Mouse (Mus musculus) lung, embryonic 15.5 days (tissue): ENCODE measurements around the gene Pafah1b3. TPM values are rescaled to one million over a fixed set of nuclear protein-coding genes. Genes with fewer than 3 reads are reported as not detected.
"Not testable (repeated sequence)": the region's sequence is repeated elsewhere in the genome, so short reads cannot be mapped to it uniquely, and the experiment has no call there.

ENCODE experiments used
- ATAC-seq: fragments of 200-750 bp; cut with Nextera tagmentation; 2 replicates; pipeline ENCODE4 v1.8.0; 2017; ENCODE audit warnings: moderate number of reproducible peaks, borderline replicate concordance; ENCODE audit not compliant: low FRiP score, low TSS enrichment; ENCODE audit errors: extremely low read depth
- H3K27ac ChIP-seq: fragments of 300-500 bp; sonication (generic); 2 replicates; pipeline ENCODE4 v1.5.1; 2015; ENCODE audit warnings: moderate library complexity, mild to moderate bottlenecking, inconsistent platforms
- H3K27me3 ChIP-seq: fragments of 300-500 bp; sonication (generic); 2 replicates; pipeline ENCODE4 v1.6.1; 2015; ENCODE audit warnings: inconsistent platforms
- H3K36me3 ChIP-seq: fragments of 300-500 bp; sonication (generic); 2 replicates; pipeline ENCODE4 v1.6.1; 2015; ENCODE audit warnings: inconsistent platforms
- H3K4me1 ChIP-seq: fragments of 300-500 bp; sonication (generic); 2 replicates; pipeline ENCODE4 v1.6.1; 2015; ENCODE audit warnings: inconsistent platforms
- H3K4me2 ChIP-seq: fragments of 300-500 bp; sonication (generic); 2 replicates; pipeline ENCODE4 v1.6.1; 2015; ENCODE audit warnings: inconsistent platforms, mild to moderate bottlenecking, moderate library complexity
- H3K4me3 ChIP-seq: fragments of 300-500 bp; sonication (generic); 2 replicates; pipeline ENCODE4 v1.5.1; 2015; ENCODE audit warnings: mild to moderate bottlenecking, inconsistent platforms
- H3K9ac ChIP-seq: fragments of 300-500 bp; sonication (generic); 2 replicates; pipeline ENCODE4 v1.6.1; 2015; ENCODE audit warnings: inconsistent platforms
- H3K9me3 ChIP-seq: fragments of 300-500 bp; sonication (generic); 2 replicates; pipeline ENCODE4 v1.6.1; 2016; ENCODE audit warnings: inconsistent platforms
- WGBS: fragments of 180-500 bp; shearing (Covaris S2); methylation state at CpG from one replicate; pipeline ENCODE4 v1.1.7; 2015; 5-methylcytosine and 5-hydroxymethylcytosine counted together
- polyA plus RNA-seq: library from polyadenylated mRNA; unstranded; fragments of >200 nt; fragmentation: Nextera tagmentation; extraction: Ambion mirVana; gene quantifications from 2 replicates; pipeline ENCODE4 v1.2.1, GENCODE M21; 2015

The Pafah1b3 gene
- polyA plus RNA-seq, 1 experiment from 2014 or later = 174 TPM

- no peak overlapping the region for H3K4me2 ChIP-seq
- H3K4me3 ChIP-seq = no peak overlapping the region
- ATAC-seq = no peak
- H3K4me1 ChIP-seq = peaks cover 26% of the 10 kb centered on the region
- no peaks in the 10 kb centered on the region for H3K9me3 ChIP-seq
- WGBS = 86% methylated on average over 35 of the region's 35 CpGs
- H3K27ac ChIP-seq = no peak overlapping the region
- no peak overlapping the region for H3K9ac ChIP-seq
- no peaks in the 10 kb centered on the region for H3K27me3 ChIP-seq
- H3K36me3 ChIP-seq = peaks cover 16% of the 10 kb centered on the region; the same call in 1 of the 2 replicates
Observed at GRCm38 (mm10) chr7:25270652-25271633, 26.8 kb downstream of the Pafah1b3 start.

- peaks cover 24% of the 10 kb centered on the region for H3K4me1 ChIP-seq
- peak overlapping the region; percentile 56 for H3K4me2 ChIP-seq
- no peak overlapping the region for H3K27ac ChIP-seq
- peaks cover 16% of the 10 kb centered on the region; the same call in 1 of the 2 replicates for H3K36me3 ChIP-seq
- ATAC-seq = no peak
- WGBS = 80% methylated on average over 8 of the region's 8 CpGs
- H3K4me3 ChIP-seq = peak overlapping the region; percentile 73
- H3K27me3 ChIP-seq = no peaks in the 10 kb centered on the region
- H3K9me3 ChIP-seq = no peaks in the 10 kb centered on the region
- H3K9ac ChIP-seq = 0 out of 2 replicates have a peak overlapping the region, but pooled peaks have one; percentile 76
Observed at GRCm38 (mm10) chr7:25269545-25270271, 28.1 kb downstream of the Pafah1b3 start.

GRCm38 (mm10) chr7:25269029-25269428, 28.8 kb downstream of the Pafah1b3 start:
- Histone ChIP-seq H3K9me3 (no peaks in the 10 kb centered on the region), H3K4me2 (peak overlapping the region; percentile 56), H3K36me3 (peaks cover 16% of the 10 kb centered on the region; the same call in 1 of the 2 replicates), H3K4me1 (peaks cover 24% of the 10 kb centered on the region), H3K4me3 (peak overlapping the region; percentile 73), H3K27me3 (no peaks in the 10 kb centered on the region), H3K27ac (peak overlapping the region; percentile 31), H3K9ac (peak overlapping the region; percentile 76)
- 32% methylated on average over 4 of the region's 4 CpGs for WGBS
- ATAC-seq = no peak

DNA sequence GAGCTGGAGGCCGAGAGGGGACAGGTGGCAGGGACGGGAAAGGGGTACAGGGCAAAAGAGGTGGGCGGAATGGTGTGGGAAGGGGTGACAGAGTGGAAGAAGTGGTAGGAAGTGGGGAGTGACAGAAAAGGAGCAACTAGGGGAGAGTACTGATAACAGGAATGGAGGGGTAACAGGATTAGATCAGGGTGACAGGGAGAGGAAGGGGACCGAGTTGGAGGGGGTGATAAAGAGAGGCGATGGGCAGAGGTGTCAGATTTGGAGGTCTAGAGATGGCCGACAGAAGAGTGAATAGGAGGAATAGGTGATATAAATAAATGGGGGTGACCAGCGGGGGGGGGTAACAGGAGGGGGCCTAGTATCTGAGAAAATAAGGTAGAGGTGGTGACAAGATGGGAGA, 29.2 kb downstream of the Pafah1b3 start:
- no peak for ATAC-seq
- H3K4me3 ChIP-seq = peak overlapping the region; percentile 73
- no peaks in the 10 kb centered on the region for H3K27me3 ChIP-seq
- peaks cover 23% of the 10 kb centered on the region for H3K4me1 ChIP-seq
- WGBS = 1% methylated on average over 7 of the region's 7 CpGs
- H3K9ac ChIP-seq = peak overlapping the region; percentile 76
- no peaks in the 10 kb centered on the region for H3K9me3 ChIP-seq
- peak overlapping the region; percentile 56 for H3K4me2 ChIP-seq
- H3K36me3 ChIP-seq = peaks cover 16% of the 10 kb centered on the region; the same call in 1 of the 2 replicates
- H3K27ac ChIP-seq = peak overlapping the region; percentile 74

DNA sequence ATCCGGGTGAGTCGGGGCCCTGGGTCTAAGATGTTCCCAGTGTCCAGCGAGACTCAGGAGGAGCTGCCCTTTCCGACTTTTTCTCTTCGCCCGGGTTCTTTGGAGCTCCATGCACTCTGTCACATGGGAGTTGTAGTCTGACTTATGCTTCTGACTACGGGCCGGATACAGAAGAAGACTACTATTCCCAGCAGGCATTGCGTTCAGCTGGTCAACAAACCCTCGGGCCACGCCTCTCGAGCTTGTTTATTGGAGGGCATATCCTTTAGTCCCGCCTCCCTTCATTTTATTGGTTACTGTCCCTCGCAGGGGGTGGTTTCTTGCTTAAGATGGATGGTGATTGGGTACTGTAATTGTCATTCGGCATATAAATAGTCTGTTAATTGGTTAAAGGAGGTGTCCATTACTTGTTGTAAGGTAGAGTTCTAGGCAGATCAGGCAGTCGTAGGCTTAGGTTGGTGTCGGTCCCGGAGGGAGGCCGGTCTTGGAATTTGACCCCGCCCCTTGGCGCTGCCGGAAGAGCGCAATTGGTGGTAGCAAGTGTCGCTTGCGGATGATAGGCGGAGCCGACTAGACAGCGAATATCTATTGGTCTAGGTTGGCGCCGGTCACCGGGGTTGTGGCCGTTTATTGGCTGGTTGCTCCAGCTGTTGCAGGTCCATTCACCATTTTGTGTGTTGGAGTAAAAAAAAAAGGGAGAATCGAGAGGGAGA, 29.9 kb downstream of the Pafah1b3 start:
- peaks cover 16% of the 10 kb centered on the region; the same call in 1 of the 2 replicates for H3K36me3 ChIP-seq
- H3K27me3 ChIP-seq = no peaks in the 10 kb centered on the region
- H3K9ac ChIP-seq = peak overlapping the region; percentile 76
- under 1% methylated on average over 33 of the region's 33 CpGs for WGBS
- peak overlapping the region; percentile 94 for H3K27ac ChIP-seq
- H3K4me1 ChIP-seq = peaks cover 19% of the 10 kb centered on the region
- peak overlapping the region; percentile 73 for H3K4me3 ChIP-seq
- no peaks in the 10 kb centered on the region for H3K9me3 ChIP-seq
- peak; percentile 95 for ATAC-seq
- H3K4me2 ChIP-seq = peak overlapping the region; percentile 65

DNA sequence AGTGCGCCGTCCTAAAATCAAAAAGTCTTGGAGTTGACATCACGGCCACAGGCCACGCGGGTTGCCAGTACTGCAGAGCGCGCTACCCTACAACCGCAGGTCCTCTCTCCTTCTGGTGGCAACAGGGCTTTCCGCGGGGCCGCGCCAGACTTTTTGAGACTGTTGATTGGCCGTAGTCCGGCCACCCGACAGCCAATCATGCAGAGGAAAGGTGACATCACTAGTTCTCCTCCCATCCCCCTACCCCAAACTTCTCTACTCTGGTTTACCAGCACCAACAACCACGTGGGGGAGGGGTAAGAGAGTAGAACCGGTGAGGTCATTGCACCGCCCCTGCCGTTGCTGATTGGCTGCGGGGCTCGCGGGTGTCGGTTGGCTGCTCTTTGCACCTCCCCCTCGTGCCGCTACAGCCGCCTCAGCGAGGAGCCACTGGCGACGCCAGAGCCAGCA, 30.5 kb downstream of the Pafah1b3 start, which contains the start of gene Cic:
Gene Cic, plus strand, starts transcription at position 404 of the 450 bp plus-strand sequence.
- Histone ChIP-seq H3K27me3 (no peaks in the 10 kb centered on the region), H3K36me3 (peaks cover 13% of the 10 kb centered on the region; the same call in 1 of the 2 replicates), H3K9me3 (no peaks in the 10 kb centered on the region), H3K27ac (peak within 1 kb of the TSS; percentile 94), H3K4me2 (peak within 1 kb of the TSS; percentile 65), H3K4me1 (peaks cover 19% of the 10 kb centered on the region), H3K9ac (peak within 1 kb of the TSS; percentile 76), H3K4me3 (peak within 1 kb of the TSS; percentile 73)
- 0% methylated on average over 29 of the region's 29 CpGs for WGBS
- ATAC-seq = peak; percentile 88

GRCm38 (mm10) chr7:25266180-25266962, 31.4 kb downstream of the Pafah1b3 start:
- Histone ChIP-seq H3K4me1 (peaks cover 19% of the 10 kb centered on the region), H3K27ac (no peak overlapping the region), H3K4me2 (peak overlapping the region; percentile 65; the same call in 1 of the 2 replicates), H3K36me3 (peaks cover 4% of the 10 kb centered on the region; the same call in 1 of the 2 replicates), H3K27me3 (no peaks in the 10 kb centered on the region), H3K9ac (no peak overlapping the region), H3K4me3 (no peak overlapping the region), H3K9me3 (no peaks in the 10 kb centered on the region)
- no peak for ATAC-seq
- 86% methylated on average over 8 of the region's 8 CpGs for WGBS

GRCm38 (mm10) chr7:25265743-25266142, 32.0 kb downstream of the Pafah1b3 start:
- 86% methylated on average over 5 of the region's 5 CpGs for WGBS
- not testable (repeated sequence) for ATAC-seq, H3K9me3 ChIP-seq, H3K27me3 ChIP-seq, H3K36me3 ChIP-seq, H3K4me3 ChIP-seq, H3K9ac ChIP-seq, H3K27ac ChIP-seq, H3K4me2 ChIP-seq
- H3K4me1 ChIP-seq = peaks cover 19% of the 10 kb centered on the region

GRCm38 (mm10) chr7:25263968-25264870, 33.6 kb downstream of the Pafah1b3 start:
- 27% methylated on average over 17 of the region's 17 CpGs for WGBS
- no peaks in the 10 kb centered on the region for H3K9me3 ChIP-seq
- H3K36me3 ChIP-seq = no peaks in the 10 kb centered on the region
- no peak for ATAC-seq
- no peak overlapping the region for H3K4me2 ChIP-seq
- H3K4me1 ChIP-seq = peaks cover 10% of the 10 kb centered on the region
- no peak overlapping the region for H3K27ac ChIP-seq
- no peak overlapping the region for H3K4me3 ChIP-seq
- H3K9ac ChIP-seq = no peak overlapping the region
- no peaks in the 10 kb centered on the region for H3K27me3 ChIP-seq

DNA sequence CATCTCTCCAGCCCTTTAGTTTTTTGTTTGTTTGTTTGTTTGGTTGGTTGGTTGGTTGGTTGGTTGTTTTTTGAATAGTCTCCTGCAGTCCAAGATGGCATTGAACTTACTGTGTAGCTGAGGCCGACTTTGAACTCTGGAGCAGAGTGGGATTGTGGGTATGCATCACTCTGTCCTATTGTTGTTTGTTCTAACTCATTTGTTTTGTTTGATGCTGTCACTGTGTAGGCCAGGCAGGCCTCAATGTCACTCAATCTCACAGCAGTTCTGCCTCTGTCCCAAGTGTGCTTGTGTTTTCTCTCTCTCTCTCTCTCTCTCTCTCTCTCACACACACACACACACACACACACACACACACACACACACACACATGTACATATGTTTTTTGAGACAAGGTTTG, 35.9 kb downstream of the Pafah1b3 start:
- ATAC-seq = no peak
- Histone ChIP-seq H3K27ac (no peak overlapping the region), H3K9me3 (no peaks in the 10 kb centered on the region), H3K36me3 (no peaks in the 10 kb centered on the region), H3K4me3 (no peak overlapping the region), H3K4me1 (peaks cover 2% of the 10 kb centered on the region; the same call in 1 of the 2 replicates), H3K4me2 (no peak overlapping the region), H3K9ac (no peak overlapping the region), H3K27me3 (no peaks in the 10 kb centered on the region)
- WGBS = 75% methylated on average over 1 of the region's 1 CpGs
